Mouse (Mus musculus) testis, adult 2 months (tissue): ENCODE results near the gene Cnnm4.

Source experiments
- CTCF ChIP-seq: fragments of 200-500 bp; IDR thresholded peaks from 2 replicates; pipeline ENCODE4 v1.5.1; 2012; ENCODE audit warnings: low read depth, mild to moderate bottlenecking, inconsistent platforms, low read length, moderate library complexity; ENCODE audit not compliant: control insufficient read depth, insufficient read depth, insufficient replicate concordance
- POLR2A ChIP-seq: fragments of 200-500 bp; IDR thresholded peaks from 2 replicates; pipeline ENCODE4 v1.6.1; 2012; ENCODE audit warnings: low read depth, mild to moderate bottlenecking, inconsistent platforms, low read length, moderate library complexity; ENCODE audit not compliant: control insufficient read depth

DNA sequence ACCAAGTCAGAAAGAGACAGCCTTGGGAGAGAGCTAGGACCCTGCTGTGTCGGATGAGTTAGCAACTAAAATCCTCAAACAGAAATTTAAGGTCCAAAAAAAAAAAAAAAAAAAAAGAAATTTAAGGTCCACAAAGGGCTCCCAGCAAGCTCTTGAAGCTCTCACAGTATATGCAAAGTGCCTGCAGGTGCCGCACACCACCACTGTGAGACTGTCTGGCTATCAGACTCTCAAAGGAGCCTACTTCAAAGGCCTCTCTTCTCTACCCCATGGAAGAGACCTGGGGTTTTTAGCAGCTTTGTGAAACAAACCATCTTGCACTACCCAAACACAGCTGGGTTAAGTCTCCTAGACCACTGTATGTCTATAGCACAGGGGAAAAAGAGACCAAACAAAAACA lies 41.9 kb upstream of the Cnnm4 start:
- TF ChIP-seq CTCF (no peak), POLR2A (no peak)
